Mouse (Mus musculus): ENCODE results near the gene Ptprk.
A peak's percentile ranks its signal among the peaks of the same experiment; 100 is the strongest.

The Ptprk gene

DNA sequence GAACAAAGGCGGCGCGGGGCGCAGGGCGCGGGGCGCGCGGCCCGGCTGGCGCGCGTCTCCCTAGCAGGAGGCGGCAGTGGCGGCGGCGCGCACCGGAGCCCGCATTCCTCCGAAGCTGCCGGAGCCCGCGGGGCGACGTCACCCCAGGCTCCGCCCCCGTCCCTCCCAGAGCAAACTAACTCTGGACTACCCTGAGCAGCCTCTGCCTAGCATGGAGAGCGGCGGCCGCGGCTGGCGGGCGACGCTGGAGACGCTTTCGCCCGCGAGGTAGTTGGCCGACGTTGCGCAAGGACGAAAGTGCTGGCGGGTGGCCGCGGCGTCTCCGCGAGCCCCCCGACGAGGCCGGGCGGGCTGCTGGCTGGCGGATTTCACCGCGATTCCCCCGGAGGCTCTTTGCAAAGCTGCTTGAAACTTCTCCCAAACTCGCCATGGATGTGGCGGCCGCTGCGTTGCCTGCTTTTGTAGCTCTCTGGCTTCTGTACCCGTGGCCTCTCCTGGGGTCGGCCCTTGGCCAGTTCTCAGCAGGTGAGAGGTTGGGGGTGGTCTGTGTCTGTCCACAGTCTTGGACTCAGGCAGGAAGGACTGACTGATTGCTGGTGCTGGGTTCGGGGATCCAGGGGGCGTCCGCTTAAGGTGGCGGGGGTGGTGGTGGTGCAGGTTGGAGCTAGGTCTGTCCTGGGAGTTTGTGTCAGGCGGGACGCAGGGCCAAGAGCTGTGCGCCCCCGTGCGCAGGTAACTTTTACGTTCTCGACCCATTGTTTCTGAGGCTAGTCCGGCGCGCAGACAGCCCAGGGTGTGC, at the start of gene Ptprk:
Ptprk (plus strand) TSS at position 168 of the 799 bp plus-strand sequence.
- DNase-seq = peak; percentile 96

DNA sequence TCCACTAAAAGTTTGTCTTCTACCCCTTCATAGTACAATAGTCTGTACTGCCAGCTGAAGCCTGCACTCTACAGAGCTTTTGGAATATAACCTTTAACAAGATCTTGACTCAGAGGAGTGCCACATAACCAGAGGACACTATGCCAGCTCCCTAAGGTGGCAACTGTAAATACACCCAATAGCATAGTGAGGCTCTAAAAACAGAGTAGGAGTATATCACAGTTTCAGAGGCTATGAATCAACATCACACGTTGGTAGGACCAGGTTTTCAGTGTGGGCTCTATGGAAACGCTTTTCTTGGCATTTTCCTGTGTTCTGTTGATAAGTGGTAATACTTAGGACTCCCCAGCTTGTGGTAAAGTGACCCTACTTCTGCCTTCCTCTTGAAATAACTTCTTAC, 46.8 kb upstream of the Ptprk start:
- no peak for DNase-seq

DNA sequence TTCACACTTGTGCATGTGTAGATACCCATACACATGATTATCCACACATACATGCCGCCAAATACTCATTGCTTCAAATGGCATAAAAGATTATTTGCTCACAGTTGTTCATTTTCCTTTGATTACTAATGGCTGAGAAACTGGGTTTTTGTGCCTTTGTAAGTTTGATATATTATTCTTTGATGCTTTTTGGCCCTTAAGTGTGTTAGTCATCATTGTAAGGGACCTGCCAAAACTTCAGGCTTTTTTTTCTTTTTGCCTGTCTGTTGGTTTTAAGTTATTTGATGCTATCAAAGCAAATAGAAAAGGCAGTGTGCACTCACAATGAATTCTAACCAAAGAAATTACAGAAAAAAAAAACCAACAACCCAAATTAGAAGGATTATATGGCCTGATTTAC, 38.2 kb upstream of the Ptprk start:
- no peak for DNase-seq

DNA sequence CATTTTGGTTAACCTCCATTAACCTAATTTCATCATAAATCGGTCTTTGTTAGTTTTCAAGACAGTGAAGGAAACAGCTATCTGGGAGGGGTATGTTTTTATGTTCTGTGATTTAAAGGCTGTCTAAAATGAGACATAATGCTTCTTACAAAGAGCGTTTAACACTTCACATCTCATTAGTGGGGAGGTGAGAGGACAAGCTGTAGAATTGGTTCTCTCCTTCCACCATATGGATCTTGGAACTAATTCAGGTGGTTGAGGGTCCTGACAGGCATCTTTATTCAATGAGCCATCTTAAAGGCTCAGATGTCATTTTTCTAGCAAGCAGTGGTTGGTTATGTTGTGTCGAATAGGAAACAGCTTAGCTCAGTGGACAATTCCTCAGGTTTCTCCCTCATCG, 19.9 kb upstream of the Ptprk start:
- no peak for DNase-seq

DNA sequence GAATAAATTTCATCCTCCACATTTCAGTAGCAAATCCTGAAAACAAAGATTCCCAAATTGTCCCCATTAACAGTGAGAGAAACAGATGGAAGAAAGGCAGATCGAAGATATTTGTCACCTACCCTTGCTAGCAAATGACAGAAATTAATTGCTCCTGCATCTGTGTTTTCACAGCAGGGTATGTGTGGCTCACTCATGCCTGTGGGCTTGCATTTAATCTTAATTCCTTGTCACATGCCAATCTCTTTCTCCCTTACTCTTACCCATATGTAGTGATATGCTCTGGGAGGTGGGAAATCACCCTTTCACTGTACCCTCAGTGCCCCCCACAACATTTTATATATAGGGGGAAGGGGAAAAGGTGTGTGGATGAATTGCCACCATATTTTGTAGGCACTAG, 15.4 kb upstream of the Ptprk start:
- no peak for DNase-seq

DNA sequence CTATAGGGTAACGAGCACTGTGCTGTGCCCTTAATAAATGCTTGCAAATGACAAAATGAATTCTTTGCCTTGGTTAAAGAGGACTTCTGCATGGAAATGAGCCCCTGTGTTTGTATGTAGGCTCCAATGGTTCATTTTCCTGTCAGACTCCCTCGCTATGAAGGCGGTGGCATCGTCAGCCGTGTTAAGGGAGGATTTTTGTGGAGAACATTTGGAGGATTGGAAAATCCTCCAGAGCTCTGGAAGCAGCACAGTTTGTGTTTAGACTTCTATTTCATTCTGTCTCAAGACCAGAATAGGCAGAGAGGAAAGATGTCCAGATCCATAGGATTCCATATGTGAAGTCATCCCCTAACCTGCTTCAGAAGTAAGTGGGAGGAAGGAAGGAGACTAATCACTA, 6.6 kb upstream of the Ptprk start:
- DNase-seq = no peak

DNA sequence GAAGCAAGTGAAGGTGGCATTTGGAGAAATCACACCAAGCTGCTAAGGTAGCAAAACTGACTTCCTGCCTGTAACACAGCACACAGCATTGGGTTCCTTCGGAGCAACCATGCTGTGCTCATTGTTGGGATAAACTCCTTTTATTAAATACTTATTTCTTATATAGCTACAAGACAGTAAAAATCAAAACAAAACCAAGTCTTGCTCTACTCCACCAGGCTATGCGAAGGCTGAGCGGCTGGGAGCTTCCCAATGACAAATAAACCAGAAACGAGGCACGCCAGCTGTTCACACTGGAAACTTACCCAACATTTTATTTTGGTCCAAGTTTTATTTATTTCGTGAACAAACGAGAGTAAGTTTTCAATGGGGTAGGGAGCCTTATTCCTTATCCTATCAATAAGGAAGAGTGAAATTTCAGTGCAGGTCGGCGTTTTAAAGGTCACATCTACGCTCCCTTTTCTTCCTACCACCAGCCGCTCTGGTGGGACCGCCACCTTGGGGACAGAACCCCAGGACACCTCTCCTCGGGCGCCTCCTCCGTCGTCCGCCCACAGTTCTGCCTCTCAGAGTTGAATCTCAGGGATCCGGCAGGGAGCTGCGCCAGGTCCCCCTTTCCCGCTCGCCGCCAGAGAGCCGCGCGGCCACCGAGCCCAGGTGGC, 498 bp upstream of the Ptprk start:
- DNase-seq = no peak

DNA sequence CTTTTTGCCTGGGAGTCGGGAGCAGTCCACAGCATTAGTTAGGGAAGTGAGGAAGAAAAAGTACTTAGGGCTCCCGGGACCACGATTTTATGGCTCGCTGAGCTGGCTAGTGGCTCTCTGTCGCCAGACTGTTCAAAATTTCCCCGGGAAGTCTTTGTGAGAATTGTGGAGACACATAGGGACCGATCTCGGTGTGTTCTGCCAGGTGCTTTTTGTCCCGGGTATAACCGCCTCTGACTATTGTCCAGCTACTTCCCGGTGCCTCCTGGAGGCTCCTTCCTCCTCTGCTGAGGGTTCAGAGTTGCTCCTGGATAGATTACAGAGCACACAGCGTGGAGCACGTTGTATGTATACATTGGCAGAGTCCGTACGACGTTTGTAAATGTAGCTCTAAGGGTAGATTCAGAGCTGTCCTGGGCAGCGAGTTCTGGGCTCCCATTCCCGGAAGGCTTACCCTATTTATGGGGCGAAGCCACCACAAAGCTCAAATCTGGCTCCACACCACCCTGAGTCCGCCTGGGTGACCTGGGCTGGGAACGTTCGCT, 943 bp downstream of the Ptprk start:
- peak; percentile 59 for DNase-seq

DNA sequence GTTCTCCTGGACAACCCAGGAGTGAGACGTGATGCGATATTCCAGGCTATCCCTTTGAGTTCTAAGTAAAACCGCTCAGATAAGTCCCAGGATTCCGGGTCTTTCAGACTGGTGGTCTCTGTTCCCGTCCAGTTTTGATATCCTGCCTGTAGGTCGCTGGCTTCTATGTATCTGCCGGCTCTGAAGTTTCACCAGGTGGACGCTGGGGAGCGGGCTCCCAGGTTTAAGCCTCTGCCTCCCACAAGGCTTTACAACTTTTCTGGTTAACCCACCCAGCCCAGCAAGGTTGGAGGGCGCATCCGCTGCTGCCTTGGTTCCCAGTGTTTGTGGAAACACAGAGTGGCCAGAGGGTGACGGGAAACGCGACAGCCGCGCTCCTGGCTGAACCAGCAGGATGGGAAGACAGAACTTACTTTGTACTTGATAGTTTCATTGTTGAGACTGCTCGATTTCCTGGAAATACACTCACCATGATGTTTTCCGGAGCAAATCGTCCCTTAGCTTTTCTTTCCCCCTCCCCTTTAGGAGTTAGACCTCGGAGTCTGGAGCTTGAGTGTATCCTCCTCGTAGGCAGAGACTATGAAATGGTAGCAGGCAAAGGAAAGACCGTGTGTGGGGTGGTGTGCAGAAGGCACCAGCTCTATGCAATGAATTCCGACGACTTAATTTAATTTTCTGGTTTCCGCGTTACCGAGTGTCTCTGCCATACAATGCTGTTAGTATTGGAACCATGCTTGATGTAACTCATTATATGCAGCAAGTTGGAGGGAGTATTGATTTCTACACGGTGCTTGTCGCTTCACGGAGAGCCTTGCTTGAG, 1.6 kb downstream of the Ptprk start:
- DNase-seq = peak; percentile 64

DNA sequence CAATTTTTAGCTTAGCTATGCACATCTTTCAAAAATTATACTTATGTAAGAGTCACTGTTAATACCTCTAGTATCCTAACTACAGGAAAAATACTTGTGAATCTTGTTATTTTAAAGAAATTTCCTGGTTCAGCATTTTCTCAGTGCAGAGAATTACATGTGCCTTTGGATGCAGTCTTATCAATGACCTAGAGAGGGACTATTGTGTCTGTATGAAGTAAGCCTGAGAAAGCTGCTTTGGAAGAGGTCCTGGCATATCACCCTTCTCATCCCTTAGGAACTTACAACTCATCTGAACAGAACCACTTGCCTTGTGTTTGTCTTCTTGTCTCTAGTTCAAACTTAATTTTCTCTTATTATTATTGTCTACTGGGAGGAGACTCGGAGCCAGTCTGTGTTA, 3.6 kb downstream of the Ptprk start:
- no peak for DNase-seq

DNA sequence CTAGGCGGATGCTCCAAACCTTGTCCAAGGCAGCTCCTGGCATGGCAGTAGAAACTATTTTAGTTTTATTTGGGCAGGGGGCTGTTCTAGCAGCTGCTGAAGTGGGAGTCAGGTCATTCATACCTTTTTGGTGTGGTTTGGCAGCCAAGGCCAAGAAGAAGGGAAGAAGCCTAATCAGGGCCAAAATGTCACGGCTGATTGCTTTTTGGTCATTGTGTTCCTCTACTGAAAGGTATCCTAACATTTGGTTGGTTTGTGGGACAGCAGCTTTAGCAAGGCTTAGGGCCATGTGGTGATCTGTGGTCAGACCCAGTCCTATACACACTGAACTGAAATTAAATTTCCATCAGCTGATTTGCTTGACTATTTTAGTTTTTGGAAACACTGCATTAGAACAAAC, 6.6 kb downstream of the Ptprk start:
- no peak for DNase-seq

DNA sequence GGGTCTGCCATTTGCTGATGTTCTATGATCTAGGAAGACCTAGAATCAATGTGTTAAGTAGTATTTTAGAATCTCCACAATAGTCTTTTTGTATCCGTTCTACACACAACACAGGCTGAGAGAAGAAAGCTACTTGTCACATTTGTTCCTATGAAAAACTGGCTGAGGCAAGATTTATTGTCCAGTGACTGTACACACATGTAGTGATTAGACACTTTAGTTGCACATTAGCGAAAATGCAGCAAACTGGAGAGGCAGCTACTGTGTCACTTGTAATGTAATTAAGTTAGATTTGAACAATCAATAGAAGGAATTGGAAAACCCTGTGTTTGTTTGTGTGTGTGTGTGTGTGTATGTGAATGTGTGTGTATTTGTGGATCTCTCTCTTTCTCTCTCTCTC, 8.6 kb downstream of the Ptprk start:
- no peak for DNase-seq

DNA sequence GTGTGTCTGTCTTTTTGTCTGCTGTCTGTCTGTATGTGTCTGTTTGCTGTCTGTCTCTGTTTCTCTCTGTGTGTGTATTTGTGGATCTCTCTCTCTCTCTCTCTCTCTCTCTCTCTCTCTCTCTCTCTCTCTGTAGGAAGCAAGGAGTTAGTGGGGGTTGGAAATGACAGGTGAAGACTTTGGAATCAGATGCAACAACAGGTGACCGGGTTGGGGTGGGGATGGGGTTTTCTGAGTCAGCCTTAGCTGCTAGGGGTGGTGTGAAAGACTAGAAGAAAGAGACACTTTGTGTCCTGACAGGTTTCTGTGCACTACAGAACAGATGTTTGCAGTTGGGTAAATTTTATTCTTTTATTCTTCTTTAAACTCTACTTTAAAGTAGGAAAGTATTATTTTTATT, 9.0 kb downstream of the Ptprk start:
- DNase-seq = no peak

DNA sequence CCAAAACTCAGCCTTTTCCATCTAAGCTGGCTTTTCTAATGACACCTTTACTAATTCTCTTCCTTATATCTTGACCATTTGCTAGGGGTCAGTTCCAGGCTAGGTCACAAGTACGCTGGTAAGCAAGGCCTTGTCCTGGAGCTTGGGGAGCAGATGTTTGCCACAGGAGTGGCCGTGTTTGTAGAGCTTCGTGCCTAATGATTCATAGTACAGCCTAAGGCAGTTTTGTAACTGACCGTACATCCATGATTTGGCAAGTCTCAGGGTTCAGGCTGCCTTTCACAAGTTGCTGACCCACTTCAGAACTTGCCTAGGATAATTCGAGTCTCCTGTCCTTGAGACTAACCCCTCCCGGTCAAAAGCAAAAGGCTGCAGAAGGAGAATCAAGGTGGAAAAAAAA, 12.7 kb downstream of the Ptprk start:
- DNase-seq = peak; percentile 26

DNA sequence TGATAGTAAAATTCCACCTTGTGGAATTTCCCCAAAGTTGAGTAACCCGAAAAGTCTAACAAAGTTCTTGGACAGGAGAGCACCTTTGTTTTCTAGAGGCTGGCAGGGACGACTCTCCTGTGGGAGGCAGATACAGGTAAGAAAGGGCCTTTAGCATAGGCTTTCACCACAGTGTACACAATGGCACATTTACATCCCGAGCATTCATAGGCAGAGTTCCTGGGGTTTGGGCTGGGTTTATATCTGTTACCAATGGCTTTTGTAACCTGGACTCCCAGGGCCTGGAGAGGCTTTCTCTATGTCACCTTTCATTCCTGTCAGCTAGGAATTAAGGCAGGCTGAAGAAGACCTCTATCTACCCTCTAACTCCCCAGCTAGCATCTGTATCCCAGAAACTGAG, 13.1 kb downstream of the Ptprk start:
- DNase-seq = no peak

DNA sequence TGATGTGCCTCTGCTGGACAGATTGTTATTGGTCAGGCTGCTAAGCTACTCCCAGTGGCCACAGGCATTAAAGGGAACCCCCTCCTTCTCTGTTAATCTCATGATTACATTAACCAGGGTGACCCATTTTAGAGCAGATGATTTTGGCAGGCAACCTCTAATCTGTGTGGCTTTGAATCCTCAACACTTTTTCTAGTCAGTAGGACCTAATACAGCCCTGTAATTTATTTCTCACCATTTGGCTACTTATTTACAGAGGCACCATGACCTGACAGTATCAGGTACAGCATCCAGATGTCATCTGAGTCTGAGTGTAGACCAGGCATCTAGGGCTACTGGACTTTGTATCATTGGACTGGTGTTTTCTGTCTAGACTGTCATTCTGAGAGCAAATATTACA, 21.4 kb downstream of the Ptprk start:
- DNase-seq = no peak

DNA sequence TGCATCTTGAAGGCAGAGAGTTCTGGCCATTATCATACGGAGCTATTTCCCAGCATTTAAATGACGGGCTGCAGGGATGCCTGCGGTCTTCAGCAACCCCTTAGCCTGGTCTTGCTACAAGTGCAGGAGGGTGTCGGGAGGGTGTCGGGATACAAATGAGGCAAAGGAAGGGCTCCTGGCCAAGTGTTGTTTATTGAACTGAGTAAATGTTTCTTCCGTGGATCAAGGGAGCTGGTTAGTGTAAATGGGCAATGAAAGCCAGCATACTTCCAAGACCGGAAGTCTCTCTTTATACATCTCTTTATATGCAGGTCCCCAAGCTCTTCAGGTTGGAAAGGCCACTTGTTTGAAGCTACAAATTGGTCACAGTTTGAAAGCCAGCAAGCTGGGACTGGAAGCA, 23.0 kb downstream of the Ptprk start:
- peak; percentile 33 for DNase-seq

DNA sequence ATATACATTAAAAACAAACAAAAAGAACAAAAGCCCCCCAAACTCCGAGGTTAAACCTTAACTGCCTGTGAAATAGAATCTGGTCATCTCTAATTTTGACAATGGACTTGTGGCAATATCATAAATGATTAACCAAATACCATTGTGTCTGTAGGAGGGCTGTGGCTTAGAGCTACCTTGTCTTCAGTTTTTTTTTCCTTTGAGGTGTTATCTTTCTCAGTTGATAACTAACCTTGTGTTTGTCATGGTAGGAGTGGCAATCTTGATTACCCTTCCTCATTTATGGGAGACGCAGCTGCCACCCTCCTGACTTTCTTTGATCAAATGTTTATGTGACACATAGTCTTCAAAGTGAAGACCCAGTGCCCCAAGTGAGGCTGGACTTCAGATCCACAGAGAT, 24.3 kb downstream of the Ptprk start:
- DNase-seq = no peak

DNA sequence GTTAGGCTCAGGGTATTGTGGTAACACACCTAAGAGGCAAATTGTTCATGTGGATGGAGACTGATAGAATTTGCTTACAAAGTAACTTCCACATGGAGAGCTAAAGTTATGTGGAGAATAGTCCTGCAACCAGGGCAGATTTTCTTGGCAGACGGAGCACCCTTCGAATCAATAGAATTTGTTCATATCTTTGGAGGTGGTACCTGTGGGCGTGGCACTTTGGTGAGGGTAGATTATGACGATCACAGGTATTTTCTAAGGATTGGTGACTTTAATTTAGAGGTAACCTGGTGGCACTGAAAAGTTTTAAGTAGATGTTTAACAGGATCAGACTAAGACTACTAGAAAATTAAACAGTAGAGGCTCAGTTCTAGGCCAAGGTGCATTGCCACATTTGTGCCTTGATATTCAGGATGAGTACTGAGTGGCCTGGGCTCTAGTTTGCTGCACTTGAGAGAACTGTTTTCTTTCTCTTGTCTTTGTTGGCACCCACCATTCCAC, 28.8 kb downstream of the Ptprk start:
- no peak for DNase-seq

DNA sequence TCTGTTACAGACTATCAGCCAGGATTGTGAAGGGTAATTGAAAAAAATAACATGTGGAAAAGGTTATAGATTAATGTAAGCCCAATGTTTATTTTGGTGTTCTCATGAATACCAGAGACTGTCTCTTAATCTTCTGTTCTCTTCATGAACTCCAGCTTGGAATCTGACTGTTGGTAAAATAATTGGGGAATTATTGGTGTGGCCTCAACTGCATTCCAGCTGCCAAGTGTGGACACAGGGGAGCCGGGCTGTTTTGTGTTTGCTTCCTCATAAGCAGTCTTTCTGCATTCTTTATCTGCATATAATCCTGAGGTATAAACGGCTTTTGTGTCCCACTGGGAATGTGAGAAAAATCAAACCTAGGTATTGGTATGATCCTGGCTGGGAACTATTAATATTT, 29.3 kb downstream of the Ptprk start:
- DNase-seq = no peak

DNA sequence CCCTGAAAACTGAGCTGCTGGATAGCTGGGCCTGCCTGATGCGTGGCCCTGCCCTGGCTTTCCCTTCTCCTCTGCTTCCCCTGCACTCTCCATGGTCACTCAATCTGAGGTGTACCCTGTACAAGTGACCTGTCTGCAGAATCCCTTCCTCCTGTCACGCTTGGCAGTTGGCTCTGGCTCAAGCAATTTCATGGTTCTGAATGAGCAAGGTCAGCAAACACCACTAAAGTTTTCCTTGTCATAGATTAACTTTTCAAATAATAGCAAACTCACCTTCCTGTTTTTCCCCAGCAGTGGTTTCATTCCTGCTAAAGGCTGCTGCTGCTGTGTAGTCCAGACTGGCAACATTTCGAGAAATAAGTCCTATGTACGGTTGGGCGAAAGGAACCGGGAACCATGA, 30.6 kb downstream of the Ptprk start:
- peak; percentile 77 for DNase-seq

DNA sequence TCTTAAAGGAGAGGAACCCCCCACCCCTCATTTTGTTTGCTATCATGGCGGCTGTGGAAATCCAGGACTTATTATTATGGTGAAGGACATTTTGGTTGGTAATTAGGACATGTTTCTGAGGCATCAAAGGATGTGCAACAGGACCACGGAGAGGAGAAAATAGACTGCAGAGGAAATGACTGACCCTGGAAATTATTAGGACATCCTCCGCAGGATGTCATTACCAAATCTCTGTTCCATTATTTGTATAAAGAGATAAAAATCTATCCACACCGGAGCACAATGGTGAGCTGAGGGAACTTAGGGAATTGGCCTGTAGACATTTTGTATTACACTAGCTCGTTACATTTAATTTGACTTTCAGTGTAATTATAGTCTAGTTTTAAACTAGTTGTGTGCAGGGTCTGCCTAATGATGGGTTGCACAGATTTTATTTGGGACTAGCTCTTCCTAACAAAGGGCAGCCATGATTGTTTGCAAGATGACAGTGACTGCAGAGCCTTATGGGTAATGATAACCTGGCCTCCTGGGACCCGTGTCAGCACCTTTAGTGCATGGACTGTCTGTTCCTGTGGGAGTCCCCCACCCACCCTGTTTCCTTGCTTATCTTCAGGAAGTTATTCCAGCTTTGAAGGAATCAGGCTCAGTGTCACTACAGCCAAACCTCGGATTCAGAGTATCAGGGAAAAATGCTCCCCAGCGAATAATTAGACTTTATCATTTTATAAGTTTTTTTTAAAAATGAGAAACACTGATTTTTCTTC, 38.4 kb downstream of the Ptprk start:
- DNase-seq = no peak

DNA sequence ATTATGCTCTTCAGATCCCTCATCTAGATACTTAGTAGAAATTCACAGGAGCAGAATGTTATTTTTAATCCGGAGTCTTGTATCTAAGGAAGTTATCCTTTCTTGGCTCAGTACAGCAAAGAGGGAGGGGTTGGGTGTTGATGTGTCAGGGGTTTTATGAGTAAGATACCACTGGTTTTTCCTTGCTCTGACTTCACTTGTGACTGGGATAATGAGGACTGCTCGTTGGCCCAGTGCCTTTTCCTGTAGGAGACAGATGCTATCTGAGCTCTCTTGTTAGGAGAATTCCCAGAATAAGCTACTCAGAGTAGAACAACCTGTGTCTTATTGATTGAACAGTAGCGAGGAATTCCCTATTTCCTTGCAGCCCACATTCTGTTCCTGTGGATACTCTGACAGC, 39.3 kb downstream of the Ptprk start:
- no peak for DNase-seq

All from kidney, adult 18-20 months (tissue).